Mouse (Mus musculus): ENCODE data around the gene Atp7b.

Gene Atp7b

GRCm38 (mm10) chr8:22059821-22060445 is at the start of gene Atp7b:
Atp7b (minus strand) TSS chr8:22060305.
- DNase-seq (ENCODE audit: low read depth, low spot score) = peak; percentile 8

GRCm38 (mm10) chr8:22107020-22107419 is 46.9 kb upstream of the Atp7b start:
- no peak for DNase-seq (ENCODE audit: low read depth, low spot score)

- peak; percentile 13 for DNase-seq (ENCODE audit: low read depth, low spot score)
These were observed 31.5 kb upstream of the Atp7b start for GRCm38 (mm10) chr8:22091568-22091967.

GRCm38 (mm10) chr8:22089226-22089625 is 29.1 kb upstream of the Atp7b start:
- DNase-seq (ENCODE audit: low read depth, low spot score) = no peak

GRCm38 (mm10) chr8:22079313-22080007 is 19.4 kb upstream of the Atp7b start:
- DNase-seq (ENCODE audit: low read depth, low spot score) = no peak

GRCm38 (mm10) chr8:22061126-22061525 is 1.0 kb upstream of the Atp7b start:
- no peak for DNase-seq (ENCODE audit: low read depth, low spot score)

GRCm38 (mm10) chr8:22060446-22060889 is 363 bp upstream of the Atp7b start, which contains the start of gene Alg11:
Alg11 (plus strand) TSS chr8:22060721.
- peak; percentile 96 for DNase-seq (ENCODE audit: low read depth, low spot score)

- no peak for DNase-seq (ENCODE audit: low read depth, low spot score)
These were observed 859 bp downstream of the Atp7b start for GRCm38 (mm10) chr8:22059153-22059738.

- no peak for DNase-seq (ENCODE audit: low read depth, low spot score)
These were observed 1.7 kb downstream of the Atp7b start for GRCm38 (mm10) chr8:22058368-22058767.

- no peak for DNase-seq (ENCODE audit: low read depth, low spot score)
These were observed 3.3 kb downstream of the Atp7b start for GRCm38 (mm10) chr8:22056850-22057249.

GRCm38 (mm10) chr8:22055492-22055877 is 4.6 kb downstream of the Atp7b start:
- no peak for DNase-seq (ENCODE audit: low read depth, low spot score)

GRCm38 (mm10) chr8:22054674-22055491 is 5.2 kb downstream of the Atp7b start:
- no peak for DNase-seq (ENCODE audit: low read depth, low spot score)

- peak; percentile 26 for DNase-seq (ENCODE audit: low read depth, low spot score)
These were observed 12.2 kb downstream of the Atp7b start for GRCm38 (mm10) chr8:22047699-22048464.

- DNase-seq (ENCODE audit: low read depth, low spot score) = peak; percentile 9
These were observed 16.4 kb downstream of the Atp7b start for GRCm38 (mm10) chr8:22043706-22044105.

- no peak for DNase-seq (ENCODE audit: low read depth, low spot score)
These were observed 17.6 kb downstream of the Atp7b start for GRCm38 (mm10) chr8:22042515-22042914.

GRCm38 (mm10) chr8:22040153-22040509 is 20.0 kb downstream of the Atp7b start:
- no peak for DNase-seq (ENCODE audit: low read depth, low spot score)

- no peak for DNase-seq (ENCODE audit: low read depth, low spot score)
These were observed 20.5 kb downstream of the Atp7b start for GRCm38 (mm10) chr8:22039468-22040152.

- no peak for DNase-seq (ENCODE audit: low read depth, low spot score)
These were observed 23.1 kb downstream of the Atp7b start for GRCm38 (mm10) chr8:22037022-22037421.

GRCm38 (mm10) chr8:22036137-22036536 is 24.0 kb downstream of the Atp7b start:
- no peak for DNase-seq (ENCODE audit: low read depth, low spot score)

GRCm38 (mm10) chr8:22030990-22031389 is 29.1 kb downstream of the Atp7b start:
- DNase-seq (ENCODE audit: low read depth, low spot score) = no peak

GRCm38 (mm10) chr8:22028973-22029372 is 31.1 kb downstream of the Atp7b start:
- DNase-seq (ENCODE audit: low read depth, low spot score) = no peak

All from embryo, embryonic 11.5 days (tissue).